Mouse (Mus musculus): ENCODE data around the gene Zcchc9.

GRCm38 (mm10) chr13:91754762-91755161 is 52.7 kb downstream of the Zcchc9 start:
- TF ChIP-seq CTCF (IDR thresholded peaks at IDR 0.05; ENCODE audit: extremely low read depth, insufficient read depth, low read length) = no peak
- no peak for TF ChIP-seq POLR2A (IDR thresholded peaks at IDR 0.05; ENCODE audit: extremely low read depth, insufficient read depth, low read length)
